In the genomic region with DNA sequence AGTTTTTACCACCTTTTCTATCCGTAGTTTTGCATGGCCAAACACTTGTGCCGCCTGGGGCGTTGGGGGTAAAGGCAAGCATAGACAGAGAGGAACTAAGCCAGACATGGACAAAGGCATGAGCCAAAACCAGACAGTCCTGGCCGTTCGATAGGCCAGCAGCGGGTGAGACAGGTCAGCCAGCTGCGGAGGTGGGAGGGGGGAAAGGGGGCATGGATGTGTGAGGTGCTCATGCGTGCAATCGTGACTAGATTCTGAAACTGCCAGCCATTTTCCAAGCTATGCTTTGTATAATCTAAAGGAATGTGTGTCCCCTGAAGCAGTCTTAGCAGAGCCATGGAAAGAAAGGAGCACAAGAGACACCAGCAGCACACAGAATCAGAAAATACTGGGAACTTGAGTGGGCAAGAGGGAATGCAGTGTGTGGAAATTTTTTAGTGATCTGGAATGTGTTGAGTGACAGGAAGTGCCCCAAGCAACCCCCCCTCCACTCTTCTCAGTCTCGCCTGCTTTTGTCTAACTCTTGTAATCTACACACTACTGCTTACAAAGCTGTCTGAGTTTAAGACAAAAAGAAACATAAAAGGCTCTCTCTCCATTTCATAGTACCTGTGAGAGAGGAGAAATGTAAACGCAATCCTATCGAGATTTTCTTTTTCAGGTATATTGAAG, we compare ENCODE assay signal across 7 mouse cellular contexts.
DNase-seq lines count a peak whose midpoint lies in the region; TF ChIP-seq lines count a peak whose summit lies in the region.

No protein-coding gene starts in this region.

- intact Hi-C loops in gastrocnemius, postnatal 14 days (cut with DNase I; ENCODE audit: low total_unique reads) = no loop called here
- intact Hi-C loops in left cerebral cortex, postnatal 36 days (cut with DNase I) = no loop called here

- TF ChIP-seq CTCF in cortical plate, adult 2 months (IDR thresholded peaks at IDR 0.05; ENCODE audit: extremely low read depth, insufficient read depth, low read length) = no peak

- DNase-seq in adrenal gland, adult 2 months = peak; percentile 79
- peak; percentile 54 for DNase-seq in gastrocnemius, postnatal 14 days
- peak; percentile 92 for DNase-seq in hindlimb bud, embryonic 11.5 days (ENCODE audit: extremely low spot score, low read depth, low spot score)
- DNase-seq in left cerebral cortex, postnatal 36 days (ENCODE audit: low spot score in 2 of 2) = peak; percentile 19 to 22
- DNase-seq in mesoderm, embryonic 11.5 days (ENCODE audit: low read depth, low spot score) = peak; percentile 94
- peak; percentile 3 for DNase-seq in right cerebral cortex, postnatal 36 days (ENCODE audit: low spot score in 2 of 2)

- peak overlapping the region; percentile 52 for H3K4me3 ChIP-seq in cortical plate, adult 2 months (ENCODE audit: insufficient read depth, low read length)

- H3K4me1 ChIP-seq in cortical plate, adult 2 months (ENCODE audit: control insufficient read depth, insufficient read depth, low read length) = peaks cover 3% of the 10 kb centered on the region; the same call in 1 of the 2 replicates

- TF ChIP-seq POLR2A in cortical plate, adult 2 months (IDR thresholded peaks at IDR 0.05; ENCODE audit: extremely low read depth, insufficient read depth, low read length) = no peak

- peak overlapping the region; percentile 84 for H3K27ac ChIP-seq in cortical plate, adult 2 months (ENCODE audit: insufficient read depth, low read length)

Comparison
In these comparisons a context has a peak if more than half of its experiments do, and no peak if none do; other contexts are left out.
1. Peak in every context shown above with its lines: DNase-seq, H3K4me3 ChIP-seq and H3K27ac ChIP-seq.
2. DNase-seq: peak in every context shown above with its lines; median percentile 94 in mesoderm, embryonic 11.5 days; 92 in hindlimb bud, embryonic 11.5 days; 79 in adrenal gland, adult 2 months; 54 in gastrocnemius, postnatal 14 days; 20 in left cerebral cortex, postnatal 36 days; 3 in right cerebral cortex, postnatal 36 days.